Mouse (Mus musculus) Patski (cell line): ENCODE results near the gene Enpp5. TPM values are rescaled to one million over a fixed set of nuclear protein-coding genes. Genes with fewer than 3 reads are reported as not detected.

Source experiments
- ATAC-seq: fragments of 100-300 bp; one replicate; pipeline ENCODE4 v1.8.0; 2021
- CTCF ChIA-PET: fragments of 350-600 bp; sonication (Branson Sonifier 250); formaldehyde crosslinking; loops from one replicate; lab custom pipeline; 2022; ENCODE audit warnings: inconsistent platforms; lab: Charles Lee
- POLR2A ChIA-PET: fragments of 350-600 bp; sonication (Branson Sonifier 250); formaldehyde crosslinking; loops from one replicate; lab custom pipeline; 2022; ENCODE audit warnings: antibody characterized with exemption, inconsistent platforms; lab: Charles Lee
- DNase-seq: peaks from one replicate; pipeline ENCODE4 v3.0.0-alpha.2; 2011; ENCODE audit warnings: low read depth, low spot score
- H3K27me3 ChIP-seq: fragments of 371-371 bp; one replicate; pipeline ENCODE4 v1.5.1; 2021
- CTCF ChIP-seq: fragments of 100-300 bp; IDR thresholded peaks from one replicate; pipeline ENCODE4 v1.5.1; 2021
- in situ Hi-C: fragments of 300-500 bp; cut with MboI; formaldehyde crosslinking; loops from 3 replicates; pipeline ENCODE4 v1.11.1; 2018; ENCODE audit warnings: low pct_unique_long_range_greater_than_20kb, mixed read lengths
- polyA plus RNA-seq: library from polyadenylated mRNA; unstranded; gene quantifications from one replicate; pipeline ENCODE4 v1.2.3, GENCODE M21; 2021

Gene Enpp5
- polyA plus RNA-seq, 1 experiment from 2014 or later: 131 TPM

GRCm38 (mm10) chr17:44088226-44088625 is 9.6 kb downstream of the Enpp5 start:
- H3K27me3 ChIP-seq: no peaks in the 10 kb centered on the region
- no peak for TF ChIP-seq CTCF
- ChIA-PET CTCF (interaction anchor here (1.0 to 1.6 kb wide), 3 partner anchors 11 to 15 kb away, joined by 3 to 4 read pairs (median 3); no protein-coding TSS in a partner anchor), POLR2A (no interaction called here)
- in situ Hi-C loops: no loop called here
- ATAC-seq: no peak
- DNase-seq: no peak

- in situ Hi-C loops: no loop called here
- DNase-seq: no peak
- H3K27me3 ChIP-seq: no peaks in the 10 kb centered on the region
- TF ChIP-seq CTCF: no peak
- ChIA-PET POLR2A (interaction anchor here (0.6 kb wide), 1 partner anchor 64 kb away, joined by 4 read pairs; no protein-coding TSS in a partner anchor), CTCF (no interaction called here)
- no peak for ATAC-seq
These were observed 12.3 kb downstream of the Enpp5 start for GRCm38 (mm10) chr17:44090916-44091315.

- POLR2A ChIA-PET: no interaction called here
- DNase-seq (no peak), ATAC-seq (no peak)
- in situ Hi-C loops: no loop called here
- TF ChIP-seq CTCF: peak; percentile 13
- no peaks in the 10 kb centered on the region for H3K27me3 ChIP-seq
- CTCF ChIA-PET: interaction anchor here (1.1 kb wide), 1 partner anchor 23 kb away, joined by 3 read pairs; no protein-coding TSS in a partner anchor
These were observed 12.9 kb downstream of the Enpp5 start for GRCm38 (mm10) chr17:44091512-44091911.

GRCm38 (mm10) chr17:44100486-44100885 is 21.9 kb downstream of the Enpp5 start:
- DNase-seq (no peak), ATAC-seq (no peak)
- TF ChIP-seq CTCF: no peak
- in situ Hi-C loops: no loop called here
- CTCF ChIA-PET: no interaction called here
- no peaks in the 10 kb centered on the region for H3K27me3 ChIP-seq
- POLR2A ChIA-PET: no interaction called here

- DNase-seq: no peak
- ChIA-PET CTCF (no interaction called here), POLR2A (no interaction called here)
- TF ChIP-seq CTCF: no peak
- H3K27me3 ChIP-seq: no peaks in the 10 kb centered on the region
- in situ Hi-C loops: no loop called here
- no peak for ATAC-seq
These were observed 22.3 kb downstream of the Enpp5 start for GRCm38 (mm10) chr17:44100906-44101305.

GRCm38 (mm10) chr17:44101961-44102360 is 23.3 kb downstream of the Enpp5 start:
- DNase-seq (no peak), ATAC-seq (no peak)
- ChIA-PET POLR2A (no interaction called here), CTCF (interaction anchor here (2.7 kb wide), 1 partner anchor 16 kb away, joined by 8 read pairs; no protein-coding TSS in a partner anchor)
- no peak for TF ChIP-seq CTCF
- in situ Hi-C loops: no loop called here
- H3K27me3 ChIP-seq: no peaks in the 10 kb centered on the region

GRCm38 (mm10) chr17:44105287-44106138 is 26.9 kb downstream of the Enpp5 start, which contains the start of gene Enpp4:
TSS of gene Enpp4 (minus strand) at chr17:44105809.
- ATAC-seq: peak; percentile 97
- POLR2A ChIA-PET: interaction anchor here (0.7 to 0.9 kb wide), 2 partner anchors 20 to 1167 kb away, joined by 3 to 4 read pairs; no protein-coding TSS in a partner anchor
- no peak for TF ChIP-seq CTCF
- in situ Hi-C loops: no loop called here
- no peaks in the 10 kb centered on the region for H3K27me3 ChIP-seq
- CTCF ChIA-PET: interaction anchor here (1.1 to 2.4 kb wide), 3 partner anchors 11 to 22 kb away, joined by 3 to 9 read pairs (median 4); no protein-coding TSS in a partner anchor
- peak; percentile 64 for DNase-seq

GRCm38 (mm10) chr17:44108331-44108730 is 29.7 kb downstream of the Enpp5 start:
- POLR2A ChIA-PET: interaction anchor here (1.1 kb wide), 1 partner anchor 8 kb away, joined by 3 read pairs; no protein-coding TSS in a partner anchor
- no peak for DNase-seq
- H3K27me3 ChIP-seq: no peaks in the 10 kb centered on the region
- CTCF ChIA-PET: interaction anchor here (1.8 kb wide), 1 partner anchor 239 kb away, joined by 5 read pairs; no protein-coding TSS in a partner anchor
- TF ChIP-seq CTCF: no peak
- ATAC-seq: no peak
- in situ Hi-C loops: no loop called here

- TF ChIP-seq CTCF: no peak
- in situ Hi-C loops: no loop called here
- ChIA-PET CTCF (interaction anchor here (1.1 to 2.0 kb wide), 3 partner anchors 10 to 21 kb away, joined by 3 to 9 read pairs (median 4); partner anchors contain the start of gene Enpp4), POLR2A (interaction anchor here (1.4 kb wide), 1 partner anchor 9 kb away, joined by 3 read pairs; no protein-coding TSS in a partner anchor)
- ATAC-seq (no peak), DNase-seq (no peak)
- H3K27me3 ChIP-seq: no peaks in the 10 kb centered on the region
These were observed 38.0 kb downstream of the Enpp5 start for GRCm38 (mm10) chr17:44116584-44116983.

GRCm38 (mm10) chr17:44117721-44118120 is 39.1 kb downstream of the Enpp5 start:
- CTCF ChIA-PET: interaction anchor here (1.1 to 2.0 kb wide), 3 partner anchors 9 to 14 kb away, joined by 4 to 8 read pairs (median 4); no protein-coding TSS in a partner anchor
- TF ChIP-seq CTCF: no peak

More at GRCm38 (mm10) chr17:44117721-44118120, 39.1 kb downstream of the Enpp5 start:
- ATAC-seq: no peak
- no peak for DNase-seq
- in situ Hi-C loops: no loop called here
- no peaks in the 10 kb centered on the region for H3K27me3 ChIP-seq
- POLR2A ChIA-PET: no interaction called here
